Mouse (Mus musculus): ENCODE results near the gene Scube2.

Scube2 gene

DNA sequence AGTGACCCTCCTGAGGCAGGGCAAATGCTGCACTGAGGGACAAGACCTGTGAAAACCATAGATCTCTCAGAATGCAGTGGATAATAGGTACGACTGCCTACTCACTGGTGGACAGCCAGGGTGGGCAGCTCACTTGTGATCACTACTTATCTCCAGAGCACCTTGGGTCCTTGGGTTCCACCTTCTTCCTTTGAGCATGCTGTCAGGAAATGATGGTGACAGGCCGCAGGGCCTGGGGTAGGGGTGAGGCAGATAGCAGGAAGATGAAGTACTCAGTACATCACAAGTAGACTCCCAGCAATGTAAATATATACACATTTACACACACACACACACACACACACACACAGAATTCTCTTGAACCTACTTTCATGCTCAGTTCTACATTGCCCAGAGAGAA, 77.6 kb downstream of the Scube2 start:
- POLR2A ChIA-PET = interaction anchor here in 2 of 4 experiments (0.6 to 4.4 kb wide), 11 partner anchors 8 to 273 kb away, joined by 3 to 56 read pairs (median 5); partner anchors contain the start of genes Nrip3 (in 1 of the 2), Tmem9b (in 1 of the 2) and Zfp143 (in 1 of the 2)
- CTCF ChIA-PET = interaction anchor here in 1 of 4 experiments (0.8 kb wide), 1 partner anchor 352 kb away, joined by 3 read pairs; no protein-coding TSS in a partner anchor

- ChIA-PET CTCF (interaction anchor here in 2 of 4 experiments (1.0 to 1.1 kb wide), 2 partner anchors 22 kb away, joined by 3 read pairs; no protein-coding TSS in a partner anchor), POLR2A (no interaction called here)
Measured at GRCm38 (mm10) chr7:109783281-109783680, 82.2 kb downstream of the Scube2 start.

DNA sequence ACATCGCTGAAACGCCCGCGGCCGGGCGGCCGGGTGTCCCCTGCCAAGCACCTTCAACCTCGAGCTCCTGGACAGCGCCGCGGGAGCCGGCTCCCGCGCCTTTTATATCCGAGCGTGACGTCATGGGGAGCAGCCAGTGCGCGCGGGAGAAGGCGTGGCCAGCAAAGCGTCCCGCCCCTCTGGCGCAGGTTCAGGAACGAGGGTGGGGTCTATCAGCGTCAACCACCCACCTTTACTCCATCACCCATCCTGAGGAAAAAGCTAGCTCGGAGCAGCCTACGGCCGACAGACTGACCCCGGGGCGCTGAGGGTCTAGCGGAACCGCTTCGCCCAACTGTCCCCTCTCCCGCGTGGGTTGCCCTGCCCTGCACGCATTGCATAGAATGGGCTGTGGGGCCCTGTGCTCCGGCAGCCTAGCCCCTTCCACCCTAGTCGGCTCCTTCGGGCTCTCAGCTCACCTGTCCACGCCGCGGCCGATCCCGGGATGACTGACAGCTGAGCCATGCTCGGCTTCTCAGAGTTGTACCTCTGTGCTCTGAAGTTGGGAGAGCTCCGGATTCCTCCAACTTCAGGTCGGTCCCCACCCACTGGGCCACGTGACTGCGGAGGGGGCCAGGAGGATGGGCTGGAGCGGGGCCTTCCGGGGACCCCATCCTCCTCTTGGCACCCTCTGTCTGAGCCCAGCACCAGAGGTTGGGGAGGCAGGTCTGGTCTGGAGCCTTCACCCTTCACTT, 83.8 kb downstream of the Scube2 start, which contains the start of gene Nrip3:
Gene Nrip3 (minus strand): TSS at position 556 of the 734 bp plus-strand sequence.
- POLR2A ChIA-PET = interaction anchor here in 3 of 4 experiments (0.5 to 6.7 kb wide), 42 partner anchors 7 to 699 kb away, joined by 3 to 56 read pairs (median 3); partner anchors contain the start of genes Rpl27a (in 3 of the 3), Akip1 (in 1 of the 3), BC051019 (in 1 of the 3) and St5 (in 1 of the 3)
- CTCF ChIA-PET = interaction anchor here in 2 of 4 experiments (0.8 to 2.1 kb wide), 5 partner anchors 11 to 381 kb away, joined by 3 to 9 read pairs (median 5); no protein-coding TSS in a partner anchor

GRCm38 (mm10) chr7:109781087-109781469, 84.4 kb downstream of the Scube2 start:
- ChIA-PET POLR2A (interaction anchor here in 3 of 4 experiments (0.5 to 6.7 kb wide), 37 partner anchors 8 to 698 kb away, joined by 3 to 56 read pairs (median 4); partner anchors contain the start of genes Rpl27a (in 3 of the 3), Akip1 (in 1 of the 3), St5 (in 1 of the 3) and Tmem9b (in 1 of the 3)), CTCF (interaction anchor here in 2 of 4 experiments (0.8 to 2.1 kb wide), 5 partner anchors 11 to 382 kb away, joined by 3 to 9 read pairs (median 3); no protein-coding TSS in a partner anchor)

DNA sequence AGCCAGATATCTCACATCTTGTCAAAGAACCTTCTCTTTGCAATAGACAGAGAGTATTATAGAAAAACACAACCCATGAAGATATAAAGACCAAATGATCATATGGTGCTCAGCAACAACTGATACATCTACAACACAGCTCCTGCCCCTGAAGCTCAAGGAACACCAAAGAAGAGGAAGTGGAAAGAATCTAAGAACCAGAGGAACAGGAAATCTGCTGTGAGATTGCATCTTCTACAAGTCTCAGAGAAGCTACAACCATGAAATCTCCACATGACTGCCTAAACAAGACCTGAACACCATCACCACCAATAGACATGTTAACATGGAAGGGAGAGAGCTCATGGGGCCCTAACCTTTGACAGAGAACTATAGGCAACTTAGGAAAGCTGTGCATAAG, 93.2 kb downstream of the Scube2 start:
- ChIA-PET POLR2A (interaction anchor here in 1 of 4 experiments (0.8 kb wide), 1 partner anchor 17 kb away, joined by 4 read pairs; no protein-coding TSS in a partner anchor), CTCF (interaction anchor here in 1 of 4 experiments (0.7 kb wide), 1 partner anchor 14 kb away, joined by 3 read pairs; no protein-coding TSS in a partner anchor)

DNA sequence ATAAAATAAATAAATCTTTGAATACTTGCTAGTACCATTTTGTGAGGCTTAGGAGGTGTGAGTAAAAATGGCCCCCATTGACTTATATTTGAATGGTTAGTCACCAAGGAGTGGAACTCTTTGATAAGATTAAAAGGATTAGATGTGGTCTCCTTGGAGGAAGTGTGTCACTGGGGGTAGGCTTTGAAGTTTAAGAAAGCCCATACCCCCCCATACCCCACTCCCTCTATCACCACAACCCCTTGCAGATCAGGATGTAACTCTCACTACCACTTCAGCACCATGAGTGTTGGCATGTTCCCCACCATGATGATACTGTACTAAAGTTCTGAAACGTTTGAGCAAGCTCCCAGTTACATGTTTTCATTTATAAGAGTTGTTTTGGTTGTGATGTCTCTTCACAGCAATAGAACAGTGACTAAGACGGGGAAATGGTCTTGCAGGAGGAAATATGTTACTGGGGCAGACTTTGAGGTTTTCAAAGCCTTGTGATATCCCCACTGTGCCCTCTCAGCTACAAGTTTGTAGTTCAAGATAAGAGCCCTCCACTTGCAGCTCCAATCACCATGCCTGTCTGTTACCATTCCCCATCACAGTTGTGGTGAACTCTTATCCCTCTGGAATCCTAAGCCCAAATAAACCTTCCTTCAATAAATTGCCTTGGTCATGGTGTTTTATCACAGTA, 96.6 kb downstream of the Scube2 start:
- ChIA-PET CTCF (interaction anchor here in 1 of 4 experiments (0.8 kb wide), 1 partner anchor 17 kb away, joined by 3 read pairs; no protein-coding TSS in a partner anchor), POLR2A (interaction anchor here in 1 of 4 experiments (1.0 kb wide), 1 partner anchor 20 kb away, joined by 3 read pairs; no protein-coding TSS in a partner anchor)

DNA sequence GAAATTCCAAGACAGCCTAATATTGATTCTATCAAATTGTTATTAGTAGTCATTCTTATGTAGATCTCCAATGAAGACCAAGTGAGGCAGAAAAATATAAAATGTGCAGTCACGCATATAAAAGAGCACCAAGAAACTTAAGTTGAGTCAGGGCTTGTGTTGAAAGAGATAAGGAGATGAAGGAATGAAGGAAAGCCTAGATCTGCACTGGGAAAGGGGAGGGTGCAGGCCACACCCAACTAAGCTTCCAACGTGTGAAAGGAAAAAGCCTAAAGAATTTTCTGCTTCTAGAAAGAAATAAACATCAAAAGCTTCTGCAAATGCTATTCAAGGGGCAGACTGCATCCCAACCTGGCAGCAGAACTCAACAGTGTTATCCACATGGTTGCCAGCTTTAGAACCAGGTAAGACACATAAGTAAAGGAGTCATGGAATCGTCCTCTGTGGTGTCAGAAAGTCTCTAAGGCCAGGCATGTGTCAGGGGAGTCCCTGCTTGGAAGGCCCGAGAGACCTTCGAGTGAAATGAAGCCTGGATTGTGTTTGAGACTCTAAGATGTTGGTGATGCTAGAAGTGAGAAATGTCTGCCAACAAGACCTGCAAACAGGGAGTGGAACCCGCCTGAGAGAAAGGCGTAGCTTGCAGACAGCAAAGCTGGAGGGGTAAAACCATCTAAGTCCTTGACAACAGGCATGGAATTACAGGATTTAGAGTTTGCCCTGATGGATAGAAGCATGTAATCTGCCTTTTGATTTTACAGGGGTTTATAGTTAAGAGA, 97.7 kb downstream of the Scube2 start:
- ChIA-PET CTCF (interaction anchor here in 2 of 4 experiments (0.8 to 1.0 kb wide), 3 partner anchors 18 to 125 kb away, joined by 3 read pairs; no protein-coding TSS in a partner anchor), POLR2A (interaction anchor here in 1 of 4 experiments (0.5 to 1.8 kb wide), 4 partner anchors 16 to 754 kb away, joined by 3 to 5 read pairs (median 4); partner anchors contain the start of gene Tmem9b)

DNA sequence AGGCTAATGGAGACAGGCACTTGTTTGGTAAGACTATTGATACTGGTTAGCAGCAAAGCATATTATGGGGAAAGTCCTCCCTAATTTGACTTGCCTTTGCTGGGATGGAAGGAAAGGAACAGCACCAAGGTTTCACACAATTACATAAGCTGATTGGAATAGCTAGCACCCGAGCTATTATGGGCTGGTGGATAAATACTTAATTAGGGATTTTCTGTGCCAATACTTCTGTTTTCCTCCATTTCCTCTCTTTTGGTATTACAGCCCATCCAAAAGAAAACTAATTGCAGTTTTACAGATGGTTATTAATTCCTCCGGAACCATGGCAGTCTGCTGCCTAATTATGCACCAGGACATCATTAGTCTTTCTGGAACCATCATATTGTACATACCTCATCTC, 101.5 kb downstream of the Scube2 start:
- ChIA-PET CTCF (no interaction called here), POLR2A (interaction anchor here in 1 of 4 experiments (1.1 kb wide), 1 partner anchor 13 kb away, joined by 5 read pairs; no protein-coding TSS in a partner anchor)

GRCm38 (mm10) chr7:109756291-109756690, 109.2 kb downstream of the Scube2 start:
- ChIA-PET POLR2A (interaction anchor here in 1 of 4 experiments (0.6 kb wide), 1 partner anchor 126 kb away, joined by 3 read pairs; no protein-coding TSS in a partner anchor), CTCF (no interaction called here)

- CTCF ChIA-PET = no interaction called here
- POLR2A ChIA-PET = no interaction called here
Measured at GRCm38 (mm10) chr7:109754034-109754433, 111.4 kb downstream of the Scube2 start.

DNA sequence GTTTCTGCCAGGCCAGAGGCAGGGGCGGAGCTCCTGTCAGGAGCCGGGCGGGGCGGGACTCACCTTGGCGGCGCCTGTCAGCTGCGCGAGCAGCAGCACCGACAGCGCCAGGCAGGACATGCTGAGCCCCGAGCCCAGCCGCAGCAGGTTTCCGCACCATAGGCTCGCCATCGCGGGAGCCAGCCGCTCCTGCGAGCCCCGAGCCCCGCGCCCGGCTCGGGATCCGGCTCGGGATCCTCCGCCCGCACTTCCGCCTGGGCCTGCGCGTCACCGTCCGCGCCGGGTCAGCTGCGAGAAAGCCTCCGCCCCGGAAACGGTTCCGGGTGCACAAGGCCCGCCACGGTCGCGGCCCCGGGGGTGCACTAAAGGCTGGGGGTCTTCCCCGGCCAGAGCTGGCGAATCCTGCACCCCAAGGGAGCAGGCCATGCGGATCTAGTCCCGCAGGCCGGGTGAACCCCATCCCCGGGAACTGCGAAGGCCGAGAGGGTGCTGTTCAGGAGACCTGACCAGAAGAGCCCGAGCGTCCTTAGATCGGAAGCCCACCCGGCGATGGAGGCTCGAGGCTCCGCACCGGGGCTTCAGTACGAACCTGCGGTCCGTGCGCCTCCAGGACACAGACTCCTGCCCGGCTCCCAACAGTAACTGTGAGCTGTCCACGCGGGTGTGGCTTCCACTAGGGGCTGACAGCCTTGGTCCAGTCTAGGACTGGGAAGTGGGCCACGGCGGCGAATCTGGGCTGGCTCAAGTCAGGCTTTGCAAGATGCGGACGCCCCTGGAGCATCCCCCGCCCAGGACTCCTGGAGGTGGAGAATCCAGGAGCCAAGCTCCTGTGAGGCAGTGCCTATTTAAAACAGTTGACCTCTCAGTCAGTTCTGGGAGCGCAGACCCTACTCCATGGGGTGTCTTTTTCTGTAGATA, 113.2 kb downstream of the Scube2 start, which contains the start of gene Tmem9b:
Gene Tmem9b (minus strand): TSS at position 868 of the 918 bp plus-strand sequence.
- ChIA-PET POLR2A (interaction anchor here in 3 of 4 experiments (0.5 to 2.2 kb wide), 40 partner anchors 10 to 1392 kb away, joined by 3 to 18 read pairs (median 3); partner anchors contain the start of genes Akip1 (in 2 of the 3), Nrip3 (in 2 of the 3), Rpl27a (in 2 of the 3) and St5 (in 2 of the 3)), CTCF (interaction anchor here (0.5 to 1.4 kb wide), 7 partner anchors 13 to 140 kb away, joined by 3 to 10 read pairs (median 3); no protein-coding TSS in a partner anchor)

DNA sequence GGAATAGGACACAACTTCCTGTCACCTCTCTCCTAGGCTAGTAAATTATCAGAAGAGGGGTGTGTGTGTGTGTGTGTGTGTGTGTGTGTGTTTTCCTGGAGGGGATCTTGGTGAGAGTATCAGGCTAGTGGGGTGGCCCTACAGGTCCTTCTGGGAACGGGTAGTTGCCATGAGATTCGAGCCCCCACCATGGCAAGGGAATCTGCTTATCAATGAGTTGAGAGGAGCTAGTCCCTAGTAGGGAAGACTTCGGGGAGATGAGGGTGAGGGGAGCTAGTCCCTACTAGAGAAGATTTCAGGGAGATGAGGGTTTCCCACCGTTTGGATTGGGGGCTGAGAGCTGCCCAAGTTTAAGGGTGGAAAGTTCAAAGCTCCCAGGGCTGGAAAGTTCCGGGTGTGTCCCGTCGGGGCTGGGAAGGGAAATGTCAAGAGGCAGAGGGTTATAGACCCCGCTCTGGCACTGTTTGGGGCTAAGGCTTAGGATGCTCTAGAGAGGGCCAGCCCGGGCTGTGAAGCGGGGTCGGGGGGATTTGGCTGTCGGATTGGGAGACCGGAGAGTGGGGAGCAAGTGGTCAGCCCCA, 114.0 kb downstream of the Scube2 start:
- ChIA-PET CTCF (interaction anchor here in 3 of 4 experiments (0.5 to 1.4 kb wide), 5 partner anchors 14 to 137 kb away, joined by 3 to 10 read pairs (median 3); no protein-coding TSS in a partner anchor), POLR2A (interaction anchor here in 3 of 4 experiments (0.5 to 2.2 kb wide), 36 partner anchors 10 to 310 kb away, joined by 3 to 18 read pairs (median 3); partner anchors contain the start of genes Akip1 (in 2 of the 3), Nrip3 (in 2 of the 3), Rpl27a (in 2 of the 3) and St5 (in 2 of the 3))
